Mouse (Mus musculus): ENCODE data around the gene Plcl2.
"Not testable (repeated sequence)": the region's sequence is repeated elsewhere in the genome, so short reads cannot be mapped to it uniquely, and the experiment has no call there.

The Plcl2 gene

DNA sequence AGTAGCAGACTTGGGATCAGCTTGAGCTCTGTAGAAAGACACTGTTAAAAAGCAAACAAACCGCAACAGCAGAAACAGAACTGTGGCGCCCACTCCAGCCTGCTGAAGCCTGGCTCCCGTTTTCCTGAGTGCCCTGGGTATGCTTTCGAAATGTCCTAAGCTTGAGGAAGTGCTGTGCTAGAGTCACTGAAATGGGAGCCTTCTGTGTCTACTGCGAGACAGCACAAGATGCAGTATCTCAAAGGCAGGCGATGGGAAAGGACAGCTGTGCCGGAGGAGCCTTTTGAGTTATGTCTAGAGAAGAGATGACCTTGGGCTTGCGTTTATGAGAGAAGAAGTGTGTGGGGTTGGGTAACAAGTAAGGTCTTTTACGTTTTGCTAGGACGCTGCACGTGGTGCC, 166.0 kb downstream of the Plcl2 start:
- no peak for DNase-seq (ENCODE audit: low spot score)

DNA sequence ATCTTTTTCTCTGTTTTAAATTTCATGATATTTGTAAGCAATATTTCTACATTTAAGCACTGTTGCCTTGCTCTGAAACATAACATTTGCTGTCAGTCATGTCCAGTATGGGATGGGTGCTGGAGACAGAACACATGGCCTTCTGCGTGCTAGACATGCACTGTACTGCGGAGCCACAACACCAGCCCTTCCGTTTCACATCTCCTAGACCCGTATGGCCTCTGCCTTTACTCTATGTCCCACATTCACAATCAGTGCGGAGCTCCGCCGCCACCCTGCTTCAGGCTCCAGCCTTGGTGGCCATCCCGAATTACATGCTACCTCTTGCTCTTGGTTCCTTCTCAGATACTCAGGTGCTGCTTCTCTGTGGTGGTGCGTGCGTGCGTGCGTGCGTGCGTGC, 168.1 kb downstream of the Plcl2 start:
- DNase-seq (ENCODE audit: low spot score) = no peak

DNA sequence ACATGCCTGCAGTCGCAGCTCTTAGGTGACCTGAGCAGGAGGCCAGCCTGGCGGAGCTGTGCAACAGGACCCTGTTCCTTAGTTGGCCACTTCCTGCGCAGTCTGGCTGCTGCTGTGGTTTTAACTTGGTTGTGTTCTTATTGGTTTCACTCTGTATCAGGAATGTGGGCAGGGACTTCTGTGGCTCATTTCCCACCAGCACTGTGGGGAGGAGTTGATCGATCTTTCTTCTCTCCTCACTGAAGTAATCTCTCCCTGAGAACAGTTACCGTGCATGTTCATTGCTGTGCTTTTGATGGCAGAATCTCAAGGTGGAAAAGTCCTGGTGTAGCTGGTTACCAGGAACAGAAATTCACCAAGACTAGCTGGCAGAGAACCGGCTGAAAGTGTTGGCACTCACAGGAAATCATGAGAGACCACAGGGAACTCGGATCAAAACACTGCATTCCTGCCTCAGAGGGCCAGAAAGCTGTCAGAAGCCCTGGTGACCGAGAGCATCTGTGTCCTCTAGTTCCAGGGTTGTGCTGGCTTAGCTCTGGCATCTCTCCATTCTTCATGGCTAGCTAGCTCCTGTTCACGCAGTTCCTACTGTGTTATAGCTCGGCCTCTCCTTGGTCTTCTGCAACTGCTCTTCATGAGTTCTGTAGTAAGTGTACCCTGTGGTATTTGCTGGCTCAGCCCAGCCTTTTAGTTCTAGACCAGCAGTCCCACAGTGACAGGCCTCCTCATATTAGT, 168.9 kb downstream of the Plcl2 start:
- DNase-seq (ENCODE audit: low spot score) = no peak

DNA sequence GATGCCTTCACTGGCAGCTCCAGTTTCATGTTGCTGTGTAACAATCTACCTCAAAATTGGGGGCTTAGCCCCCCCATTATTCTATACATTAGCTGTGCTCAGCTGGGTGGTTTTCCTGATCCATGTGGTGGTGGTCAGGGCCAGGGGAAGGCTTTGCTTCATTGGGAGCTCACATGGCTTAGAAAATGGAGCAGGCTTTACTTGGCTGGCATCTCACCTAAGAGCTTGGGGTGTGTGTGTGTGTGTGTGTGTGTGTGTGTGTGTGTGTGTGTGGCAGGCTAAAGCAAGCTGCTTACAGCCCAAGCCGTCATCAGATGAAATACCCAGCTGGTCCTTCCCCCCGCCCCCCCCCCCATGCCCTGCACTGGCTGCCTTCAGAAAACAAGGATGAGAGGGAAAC, 169.5 kb downstream of the Plcl2 start:
- DNase-seq (ENCODE audit: low spot score) = no peak

DNA sequence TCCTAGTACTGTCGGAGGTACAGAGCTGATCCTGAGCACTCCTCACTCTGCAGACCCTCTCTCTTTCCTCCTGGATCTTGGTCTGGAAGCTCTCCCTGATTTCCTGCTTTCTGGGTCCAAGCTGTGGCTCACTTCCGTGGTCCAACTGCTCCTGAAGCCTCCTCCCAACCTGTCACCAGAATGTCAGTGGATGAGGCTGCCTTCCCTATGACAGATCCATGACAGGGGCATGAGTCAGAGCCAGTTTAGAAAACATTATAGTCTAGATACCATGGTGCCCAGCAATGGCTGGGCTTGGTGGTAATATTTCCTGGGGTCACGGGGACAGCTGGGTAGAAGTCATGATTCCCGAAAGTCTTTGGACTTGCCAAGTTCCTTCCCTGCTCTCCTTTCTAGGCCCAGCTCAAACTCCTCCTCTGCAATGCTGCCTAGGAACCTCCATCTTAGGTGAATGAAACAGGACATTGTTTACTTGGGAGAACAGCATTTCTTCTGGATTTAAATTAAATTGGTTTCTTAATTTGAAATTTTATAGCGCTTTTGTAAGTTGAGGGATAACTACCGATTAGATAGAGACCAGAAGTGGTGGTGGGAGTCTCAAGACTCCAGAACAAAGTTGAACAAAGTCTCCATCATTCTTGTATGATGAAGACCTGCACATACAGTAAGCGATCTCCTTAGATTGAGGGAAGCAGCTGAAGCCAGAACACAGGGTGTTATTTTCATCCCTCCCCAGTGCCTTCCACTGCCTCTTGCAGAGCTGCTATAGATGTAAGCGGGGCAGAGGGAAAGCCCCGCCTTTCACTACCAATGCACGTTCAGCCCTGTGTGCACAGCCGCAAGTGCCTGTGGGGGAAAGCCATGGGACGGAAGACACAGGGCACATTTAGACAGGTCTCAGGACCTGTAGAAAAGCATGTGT, 170.7 kb downstream of the Plcl2 start:
- no peak for DNase-seq (ENCODE audit: low spot score)

DNA sequence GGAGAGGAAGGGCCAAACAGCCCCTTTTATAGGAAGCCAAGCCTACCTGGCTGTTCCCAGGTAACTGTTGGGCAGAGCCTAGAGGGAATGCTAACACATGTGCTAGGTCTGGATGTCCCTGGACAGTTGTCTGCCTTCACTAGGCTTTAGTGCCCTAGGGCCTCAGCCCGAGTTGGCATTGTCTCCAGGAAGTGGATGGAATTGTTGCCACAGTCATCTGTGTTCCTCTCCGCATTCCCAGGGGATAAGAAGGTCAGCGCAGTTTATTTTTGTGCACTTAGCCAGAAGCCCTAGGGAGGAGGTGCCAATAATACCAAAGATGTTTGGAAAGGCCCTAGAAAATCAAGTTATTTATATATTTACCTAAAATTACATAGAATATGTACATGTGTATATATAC, 173.5 kb downstream of the Plcl2 start:
- no peak for DNase-seq (ENCODE audit: low spot score)

DNA sequence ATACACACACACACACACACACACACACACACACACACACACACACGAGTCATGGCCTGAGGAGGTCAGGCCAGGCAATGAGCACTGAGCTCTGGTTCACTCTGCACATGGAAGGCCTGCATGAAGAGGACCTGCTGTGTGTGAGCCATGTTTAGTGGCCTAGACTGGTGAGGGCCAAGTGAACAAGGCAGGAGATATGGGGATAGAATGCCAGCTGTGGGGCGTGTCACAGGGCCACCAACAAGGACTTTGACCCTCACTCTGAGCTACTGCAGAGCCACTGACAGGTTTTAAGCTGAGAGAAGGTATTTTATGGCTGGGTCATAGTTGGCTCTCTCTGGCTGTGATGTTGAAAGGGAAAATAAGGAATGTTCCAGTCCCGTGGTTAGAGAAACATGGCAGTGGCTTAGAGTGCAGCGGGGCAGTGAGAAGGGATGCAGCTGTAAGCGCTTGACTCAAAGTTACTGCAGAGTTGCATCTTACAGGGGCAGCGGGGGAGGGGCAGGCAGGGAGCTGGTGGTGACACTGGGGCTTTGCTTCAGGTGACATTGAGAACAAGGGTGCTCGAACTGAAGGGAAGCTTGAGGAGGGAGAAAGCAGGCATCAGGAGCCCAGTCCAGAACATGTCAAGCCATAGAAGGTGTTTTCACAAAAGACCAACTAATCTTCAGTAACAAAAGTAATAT, 175.9 kb downstream of the Plcl2 start:
- no peak for DNase-seq (ENCODE audit: low spot score)

DNA sequence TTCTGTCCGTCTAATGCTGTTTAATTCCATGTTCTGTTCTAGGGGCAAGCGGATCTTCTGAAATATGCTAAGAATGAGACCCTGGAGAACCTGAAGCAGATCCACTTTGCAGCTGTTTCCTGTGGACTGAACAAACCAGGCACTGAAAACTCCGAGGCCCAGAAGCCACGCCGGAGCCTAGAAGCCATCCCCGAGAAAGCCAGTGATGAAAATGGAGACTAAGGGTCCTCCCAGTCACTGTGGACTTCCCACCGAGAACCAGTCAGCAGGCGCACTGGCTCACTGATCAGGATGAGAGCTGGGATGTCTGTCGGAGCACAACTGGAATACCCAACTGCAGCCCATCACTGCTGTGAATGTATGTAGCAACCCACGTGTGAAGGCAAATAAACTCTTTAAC, 178.5 kb downstream of the Plcl2 start:
- DNase-seq (ENCODE audit: low spot score) = no peak

DNA sequence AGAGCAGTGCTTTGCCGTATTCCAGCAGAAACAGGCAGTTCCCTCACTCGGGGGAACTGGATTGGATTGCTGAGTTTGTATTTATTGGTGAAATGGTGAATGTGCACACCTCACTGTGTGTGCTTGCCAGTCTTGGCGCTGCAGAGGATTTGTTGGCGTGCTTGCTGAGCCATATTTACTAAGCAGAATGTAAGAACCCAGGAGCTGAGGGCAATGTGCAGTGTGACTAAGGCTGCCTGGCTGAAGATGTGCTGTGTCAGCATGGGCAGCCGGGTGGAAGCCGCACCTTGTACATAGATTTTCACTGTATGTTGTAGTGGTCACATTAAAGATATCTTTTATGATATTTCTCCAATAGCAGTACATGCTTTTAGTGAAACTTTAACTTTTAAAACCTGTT, 178.9 kb downstream of the Plcl2 start:
- DNase-seq (ENCODE audit: low spot score) = no peak

DNA sequence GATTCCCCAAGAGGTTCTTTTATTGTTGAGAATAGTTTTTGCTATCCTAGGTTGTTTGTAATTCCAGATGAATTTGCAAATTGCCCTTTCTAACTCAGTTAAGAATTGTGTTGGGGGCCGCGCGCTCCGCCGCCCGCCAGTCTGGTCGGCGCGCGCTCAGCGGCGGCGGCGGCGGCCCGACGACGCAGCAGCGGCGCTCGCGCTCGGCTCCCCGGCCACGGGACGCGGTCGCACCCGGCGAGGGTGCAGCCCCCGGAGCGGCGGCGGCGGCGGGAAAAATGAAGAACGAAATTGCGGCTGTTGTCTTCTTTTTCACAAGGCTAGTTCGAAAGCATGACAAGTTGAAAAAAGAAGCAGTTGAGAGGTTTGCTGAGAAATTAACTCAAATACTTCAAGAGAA, 189.2 kb downstream of the Plcl2 start:
- DNase-seq (ENCODE audit: low spot score) = not testable (repeated sequence)

DNA sequence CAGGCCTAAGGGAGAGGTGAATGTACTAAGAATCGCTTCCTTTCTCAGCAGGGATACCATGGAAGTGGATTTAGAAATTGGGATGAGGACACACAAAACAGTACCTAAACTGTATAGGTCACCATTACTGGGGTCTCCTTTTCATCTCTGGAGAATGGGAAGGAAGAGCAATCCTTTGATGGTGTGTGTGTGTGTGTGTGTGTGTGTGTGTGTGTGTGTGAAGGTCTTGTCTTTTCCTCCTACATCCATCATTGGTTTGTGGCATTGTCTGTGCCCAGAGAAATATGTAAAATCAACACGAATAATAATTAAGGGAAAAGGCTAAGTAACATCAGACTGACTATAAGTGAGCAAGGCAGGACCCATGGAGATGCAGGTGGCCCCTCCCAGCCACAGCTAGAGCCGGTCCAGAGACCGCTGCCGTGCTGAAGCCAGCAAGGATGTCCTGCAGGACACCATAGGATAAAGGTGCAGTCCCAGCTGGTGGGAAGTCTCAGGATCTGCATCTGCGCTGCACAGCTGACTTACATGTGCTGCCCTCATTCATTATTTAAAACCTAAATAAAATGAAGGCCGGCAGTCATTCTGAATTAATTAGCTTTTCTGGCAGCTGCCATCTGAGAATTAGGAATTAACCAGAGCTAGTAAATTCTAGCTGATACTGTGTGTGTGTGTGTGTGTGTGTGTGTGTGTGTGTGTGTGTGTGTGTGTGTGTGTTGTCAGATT, 201.5 kb downstream of the Plcl2 start:
- no peak for DNase-seq (ENCODE audit: low spot score)

DNA sequence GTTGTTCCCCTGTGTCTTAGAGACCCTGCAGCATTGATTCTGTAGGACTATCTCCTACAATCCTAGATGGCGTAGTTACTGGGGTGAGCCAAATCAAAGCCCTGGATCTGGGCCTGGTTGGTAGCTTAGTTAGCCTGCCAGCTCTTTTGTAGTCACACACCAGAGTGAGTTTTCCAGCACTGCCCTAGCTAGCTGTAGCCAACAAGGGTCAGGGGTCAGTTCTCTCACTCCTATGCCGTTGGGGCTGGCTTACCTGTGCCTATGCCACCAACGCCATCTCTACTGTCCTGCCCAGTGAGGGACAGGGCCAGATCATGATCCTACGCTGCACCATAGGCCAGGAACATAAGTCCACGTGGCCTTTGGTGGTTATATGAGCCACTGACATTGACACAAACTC, 208.4 kb downstream of the Plcl2 start:
- DNase-seq (ENCODE audit: low spot score) = no peak

DNA sequence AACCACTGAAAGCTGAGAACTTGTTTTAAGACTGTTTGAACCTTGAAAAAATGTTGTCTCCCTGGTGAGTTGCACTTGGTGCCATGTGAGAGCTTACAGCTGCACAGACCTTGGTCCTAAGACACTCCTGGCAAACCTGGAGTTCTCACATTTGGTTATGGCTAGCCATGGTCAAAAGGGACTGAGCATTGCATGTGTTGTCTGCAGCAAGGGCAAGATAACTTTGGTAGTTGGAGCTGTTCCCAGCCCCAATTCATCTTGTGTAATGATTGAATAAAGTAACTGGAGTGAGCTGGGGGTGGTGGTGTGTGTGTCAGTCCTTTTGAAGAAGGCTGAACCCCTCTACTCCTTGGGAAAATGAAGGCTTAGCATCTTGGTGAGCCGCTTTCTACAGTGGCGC, 215.2 kb downstream of the Plcl2 start:
- DNase-seq (ENCODE audit: low spot score) = no peak

DNA sequence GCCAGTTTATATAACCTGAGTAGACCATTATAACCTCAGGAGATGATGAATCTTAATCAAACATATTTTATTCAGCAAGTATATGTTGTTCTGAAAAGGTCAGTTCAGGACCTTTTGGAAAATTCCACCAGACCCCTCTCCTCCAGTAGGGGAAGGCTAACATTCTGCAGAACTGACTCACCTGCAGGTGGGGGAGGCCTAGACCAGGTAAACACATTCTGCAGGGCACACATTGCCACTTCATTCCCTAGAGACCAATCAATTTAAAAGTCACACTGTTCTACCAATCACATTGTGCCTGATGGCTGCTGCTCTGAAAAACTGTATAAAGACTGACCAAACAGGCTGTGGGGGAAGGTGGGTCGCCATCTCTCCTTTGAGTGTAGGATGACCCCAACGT, 217.1 kb downstream of the Plcl2 start:
- DNase-seq (ENCODE audit: low spot score) = no peak

DNA sequence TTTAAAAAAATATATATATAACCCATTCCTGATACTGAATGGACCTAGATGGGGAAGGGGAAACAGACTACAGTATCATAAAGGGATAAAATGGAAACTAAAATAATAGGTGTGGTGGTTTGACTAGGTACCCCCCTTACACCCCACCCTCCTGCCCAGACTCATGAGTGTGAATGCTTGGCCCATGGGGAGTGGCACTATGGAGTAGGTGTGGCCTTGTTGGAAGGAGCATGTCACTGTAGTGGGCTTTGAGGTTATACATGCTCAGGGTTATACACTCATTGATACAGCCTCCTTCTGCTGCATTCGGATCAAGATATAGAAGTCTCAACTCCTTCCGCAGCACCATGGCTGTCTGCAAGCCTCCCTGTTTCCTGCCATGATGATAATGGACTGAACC, 219.8 kb downstream of the Plcl2 start:
- DNase-seq (ENCODE audit: low spot score) = no peak

DNA sequence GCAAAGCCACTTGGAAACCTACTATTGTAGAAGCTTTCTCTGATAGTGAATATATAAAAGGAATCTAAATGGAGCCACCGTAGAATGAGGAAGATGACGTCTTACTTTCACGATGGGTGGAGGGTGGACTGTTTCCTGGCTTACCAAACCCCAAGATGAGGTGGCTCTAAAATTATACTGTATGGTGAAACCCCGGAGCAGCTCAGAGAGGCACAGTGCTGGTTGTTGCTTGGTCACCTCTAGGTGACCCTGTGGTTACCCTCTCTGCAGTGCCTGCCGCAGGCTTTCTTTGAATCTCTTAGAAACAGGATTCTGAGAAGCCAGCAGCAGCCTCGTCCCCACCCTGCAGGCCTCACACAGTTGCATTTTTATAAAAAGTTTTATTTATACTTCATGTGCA, 220.4 kb downstream of the Plcl2 start:
- no peak for DNase-seq (ENCODE audit: low spot score)

DNA sequence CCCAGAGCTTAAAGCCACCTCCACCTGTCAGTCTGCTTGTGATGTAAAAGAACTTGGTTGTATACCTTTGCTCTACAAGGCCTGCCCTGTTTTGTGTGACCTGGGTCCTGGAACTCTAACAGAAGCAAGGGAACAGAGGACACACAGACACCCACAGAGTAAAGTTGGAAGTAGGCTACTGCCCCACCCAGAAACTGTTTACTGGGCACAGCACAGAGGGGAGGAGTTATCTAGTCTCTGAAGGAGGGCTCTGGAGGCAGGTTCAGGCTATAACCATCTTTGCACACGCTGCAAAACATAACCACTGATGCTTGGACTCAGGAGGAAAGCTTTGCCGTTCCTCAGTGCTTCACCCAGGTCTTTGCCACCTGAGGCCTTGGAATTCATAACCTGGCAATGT, 221.7 kb downstream of the Plcl2 start:
- DNase-seq (ENCODE audit: low spot score) = no peak

DNA sequence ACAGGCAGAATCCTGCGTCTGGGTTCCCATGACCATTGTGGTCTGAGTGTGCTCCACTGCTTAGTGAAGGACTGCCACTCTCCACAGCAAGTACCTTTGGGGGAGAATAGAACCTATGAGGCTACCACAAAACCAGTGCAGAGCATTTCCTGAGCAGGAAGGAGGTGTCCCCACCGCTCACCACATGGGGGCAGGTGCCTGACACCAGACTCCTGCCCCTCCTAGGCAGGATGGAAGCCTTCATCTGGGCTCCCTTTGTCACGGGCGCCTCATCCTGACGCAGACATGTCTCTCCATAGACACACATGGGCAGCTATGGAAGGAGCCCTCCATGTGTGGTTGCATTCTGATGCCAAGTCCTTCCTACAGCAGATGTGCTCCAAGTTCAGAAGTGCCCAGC, 222.7 kb downstream of the Plcl2 start:
- no peak for DNase-seq (ENCODE audit: low spot score)

DNA sequence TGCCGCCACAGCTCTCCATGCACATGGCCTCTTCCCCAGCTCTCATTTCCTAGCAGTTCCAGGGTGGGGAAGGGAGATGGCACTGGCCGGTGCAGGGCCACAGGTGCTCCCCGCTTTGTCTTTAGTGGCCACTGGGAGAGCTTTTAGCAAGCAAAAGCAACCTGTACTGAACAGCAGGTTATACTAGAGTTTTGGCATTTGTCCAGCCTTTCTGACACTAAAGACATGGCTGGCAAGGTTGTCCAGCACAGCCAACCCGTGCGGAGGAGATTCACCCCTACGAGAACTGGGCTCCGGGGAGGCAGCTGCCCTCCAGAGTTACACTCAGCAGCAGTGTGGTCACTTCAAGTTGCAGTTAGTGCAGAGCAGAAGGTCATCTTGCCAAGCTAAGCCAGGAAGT, 224.2 kb downstream of the Plcl2 start:
- DNase-seq (ENCODE audit: low spot score) = no peak

DNA sequence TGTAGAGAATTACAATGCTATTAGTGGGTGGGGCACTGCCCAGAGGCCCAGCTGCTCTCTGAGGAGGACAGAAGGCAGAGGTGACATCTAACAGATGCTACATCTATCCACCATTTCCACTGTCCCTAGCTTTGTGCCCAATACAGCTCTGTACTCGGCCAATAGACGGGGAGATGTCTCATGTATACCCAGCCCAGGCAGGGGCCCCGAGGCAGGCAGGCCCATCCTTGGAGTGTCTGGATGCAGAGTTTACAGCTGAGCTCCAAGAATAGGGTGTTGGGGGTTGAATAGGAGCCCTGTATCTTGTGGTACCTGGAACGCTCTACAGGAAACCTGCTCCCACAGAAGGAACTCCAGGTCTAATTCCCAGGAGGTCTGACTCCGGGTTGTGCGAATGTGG, 225.6 kb downstream of the Plcl2 start:
- no peak for DNase-seq (ENCODE audit: low spot score)

DNA sequence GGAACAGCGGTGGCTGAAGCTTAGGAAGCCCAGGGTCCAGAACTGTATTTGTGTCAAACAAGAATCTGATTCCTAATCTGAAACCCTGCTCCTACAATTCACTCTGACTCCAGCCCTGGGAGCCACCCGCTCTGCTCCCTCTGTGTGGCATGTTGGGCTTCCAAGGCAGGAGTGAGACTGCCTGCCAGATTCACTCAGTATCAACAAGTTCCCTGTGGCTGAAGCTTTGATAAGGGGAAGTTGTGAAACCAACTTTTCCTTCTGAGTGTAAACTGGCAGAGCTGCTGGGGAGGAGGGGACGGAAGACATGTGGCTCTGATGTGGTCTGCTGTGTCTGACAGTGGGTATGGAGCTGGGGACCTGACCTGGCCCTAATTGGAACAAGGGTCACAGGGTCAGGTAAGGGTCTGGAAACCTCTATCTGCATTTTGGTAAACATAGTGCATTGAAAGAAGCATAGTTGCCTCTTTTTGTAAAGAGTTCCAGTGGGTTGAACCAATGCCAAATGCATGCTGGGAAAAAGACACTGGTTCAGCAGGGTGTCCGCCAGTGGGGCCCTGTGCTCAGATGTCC, 226.3 kb downstream of the Plcl2 start:
- no peak for DNase-seq (ENCODE audit: low spot score)

DNA sequence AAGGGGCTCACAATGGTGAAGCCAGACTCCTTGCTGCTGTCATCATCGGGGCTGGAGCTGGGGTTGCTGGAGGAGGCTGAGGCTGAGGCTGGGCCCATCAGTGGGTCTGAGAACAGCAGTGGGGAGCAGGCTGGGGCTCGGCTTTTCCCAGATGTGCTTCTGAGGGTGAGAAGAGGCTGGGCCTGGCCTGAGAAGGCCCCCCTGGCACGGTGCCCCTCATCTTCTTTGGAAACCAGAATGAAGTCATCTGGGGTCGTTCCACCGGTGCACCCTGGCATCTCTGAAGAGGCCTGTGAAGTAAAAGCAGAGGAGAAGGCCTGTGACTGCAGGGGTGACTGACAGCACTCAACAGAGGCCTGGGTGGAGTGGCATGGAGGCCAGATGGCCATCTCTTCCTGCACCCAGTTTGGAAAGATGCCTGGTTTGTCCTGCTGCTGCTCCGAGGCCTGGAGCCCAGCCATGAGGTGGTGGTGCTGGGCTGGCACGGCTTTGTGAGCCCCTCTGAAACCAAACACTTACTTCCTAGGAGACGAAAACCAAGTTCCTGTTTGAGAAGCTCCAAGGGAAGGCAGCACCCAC, 226.8 kb downstream of the Plcl2 start:
- DNase-seq (ENCODE audit: low spot score) = no peak

Measured in c-Kit-positive CD71-positive TER-119-positive erythroid progenitor cells, embryonic 14.5 days (primary cell).